Mouse (Mus musculus) brain, embryonic 14.5 days (tissue): ENCODE data around the gene Cnn2.

Experiments used
- CTCF ChIP-seq: fragments of 200-500 bp; IDR thresholded peaks from 2 replicates; pipeline ENCODE4 v1.5.1; 2012; ENCODE audit warnings: inconsistent platforms, mild to moderate bottlenecking, moderate library complexity, borderline replicate concordance; ENCODE audit not compliant: insufficient read depth, insufficient read length; ENCODE audit errors: extremely low read depth
- POLR2A ChIP-seq: fragments of 200-500 bp; IDR thresholded peaks from 2 replicates; pipeline ENCODE4 v1.6.1; 2012; ENCODE audit warnings: mild to moderate bottlenecking, inconsistent platforms, borderline replicate concordance; ENCODE audit not compliant: poor library complexity, insufficient read depth, insufficient read length, severe bottlenecking; ENCODE audit errors: extremely low read depth

DNA sequence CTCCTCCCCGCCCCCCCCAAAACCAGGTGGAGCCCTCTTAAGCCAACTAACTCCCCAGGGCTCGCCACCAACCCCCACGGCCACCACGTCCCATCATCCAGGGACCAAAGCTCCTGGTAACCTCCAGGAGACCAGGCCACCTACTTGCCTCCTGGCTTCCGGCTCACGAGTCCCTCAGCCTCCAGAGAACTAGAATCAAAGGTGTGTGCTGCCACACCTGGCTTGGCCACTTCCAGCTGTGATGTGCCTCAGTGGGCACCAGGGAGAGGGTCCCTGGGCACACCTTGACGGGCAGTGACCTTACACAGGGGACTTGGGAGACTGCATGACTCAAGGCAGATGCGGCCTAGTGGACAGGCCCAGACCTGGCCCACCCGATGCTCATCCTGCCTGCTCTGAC, 32.7 kb upstream of the Cnn2 start:
- TF ChIP-seq POLR2A (no peak), CTCF (no peak)
